Mouse (Mus musculus): ENCODE results near the gene Fnbp1.

Gene Fnbp1

DNA sequence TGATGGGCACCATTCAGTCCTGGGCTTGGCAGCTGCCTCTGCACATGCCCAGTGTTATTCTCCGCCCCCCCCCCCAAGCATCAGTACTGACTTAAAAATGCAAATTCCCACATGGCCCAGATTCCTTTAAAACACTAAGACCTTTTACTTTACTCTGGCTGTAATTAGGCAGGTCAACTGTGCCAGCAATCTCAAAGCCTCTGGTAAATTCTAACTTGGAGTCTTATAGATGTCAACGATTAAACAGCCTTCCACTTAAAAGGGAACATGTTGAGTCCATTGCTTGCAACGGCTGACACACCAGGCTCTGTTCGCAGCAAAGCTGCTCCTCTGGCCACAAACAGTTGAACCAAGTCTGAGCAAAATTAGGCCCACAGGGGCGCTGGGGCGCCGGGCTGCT, 109.8 kb downstream of the Fnbp1 start:
- no peak for DNase-seq (ENCODE audit: low read depth, low spot score)

DNA sequence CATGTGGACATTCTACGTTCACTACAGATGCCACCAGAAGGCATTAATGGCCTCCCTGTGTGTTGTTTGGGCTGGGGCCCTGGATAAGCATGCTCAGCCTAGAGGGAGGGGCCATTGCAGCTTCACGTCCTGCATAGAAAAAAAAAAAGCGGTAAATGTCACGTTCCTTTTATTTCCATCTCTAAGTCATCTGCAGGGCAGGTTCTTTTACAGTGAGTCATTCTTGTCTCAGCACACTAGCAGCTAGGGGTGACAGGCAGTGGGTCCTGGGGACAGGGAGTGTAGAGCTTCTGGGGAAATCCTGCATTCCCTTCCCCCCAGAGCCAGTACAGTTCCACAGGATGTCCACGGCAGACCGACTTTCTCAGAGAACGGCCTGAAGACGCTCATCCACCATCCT, 115.2 kb downstream of the Fnbp1 start:
- no peak for DNase-seq (ENCODE audit: low read depth, low spot score)

DNA sequence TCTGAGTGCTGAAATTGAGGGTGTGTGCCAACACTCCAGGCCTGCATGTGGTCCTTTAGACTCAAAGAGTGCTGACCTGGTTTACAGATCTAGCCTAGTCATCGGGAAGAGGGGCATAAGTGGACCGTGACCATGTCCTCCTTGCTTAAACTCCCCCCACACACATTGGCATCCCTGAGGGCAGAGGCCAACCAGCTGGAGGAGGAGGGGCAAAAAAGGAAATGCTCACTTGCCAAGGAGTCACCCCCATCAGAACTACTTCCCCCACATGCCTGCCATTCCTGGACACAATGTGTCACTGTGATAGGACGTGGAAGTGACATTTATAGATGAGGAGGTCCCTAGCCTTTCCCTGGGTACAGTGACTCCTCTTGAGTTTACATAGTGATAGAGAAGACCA, 116.3 kb downstream of the Fnbp1 start:
- DNase-seq (ENCODE audit: low read depth, low spot score): no peak

DNA sequence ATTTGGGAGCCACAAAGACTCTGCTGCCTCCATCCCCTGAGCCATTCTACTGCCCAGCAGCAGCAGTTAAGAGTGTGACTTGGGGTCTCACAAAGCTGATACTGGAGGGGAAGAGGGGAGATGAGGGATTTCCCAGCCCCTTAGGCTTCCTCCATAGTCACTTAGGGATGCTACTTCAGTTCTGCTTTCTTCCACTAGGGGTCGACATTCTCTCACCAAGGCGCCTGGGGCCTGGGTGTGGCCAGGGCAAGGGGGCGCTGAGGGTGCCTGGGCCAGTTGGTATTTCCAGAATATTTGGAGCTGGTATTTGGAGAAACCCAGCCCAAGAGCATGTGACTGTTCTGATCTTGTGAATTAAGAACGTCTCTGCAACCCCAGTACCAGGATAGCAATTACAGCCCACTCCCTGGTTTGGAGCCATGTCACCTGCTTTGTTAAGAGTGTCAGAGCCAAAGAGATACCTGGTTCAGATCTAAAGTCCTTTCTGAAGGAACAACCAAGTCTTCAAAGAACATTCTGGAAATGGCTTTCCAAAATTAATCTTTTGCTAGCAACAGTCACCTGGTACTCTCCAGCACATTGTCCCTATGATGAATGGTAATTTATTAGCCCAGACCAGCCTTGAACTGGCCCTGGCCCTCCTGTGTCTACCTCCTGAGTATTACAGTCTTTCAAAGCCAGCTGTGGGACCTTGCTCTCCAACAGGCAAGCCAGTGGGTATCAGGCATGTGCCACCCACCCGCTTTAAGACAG, 117.0 kb downstream of the Fnbp1 start:
- peak; percentile 75 for DNase-seq (ENCODE audit: low read depth, low spot score)

DNA sequence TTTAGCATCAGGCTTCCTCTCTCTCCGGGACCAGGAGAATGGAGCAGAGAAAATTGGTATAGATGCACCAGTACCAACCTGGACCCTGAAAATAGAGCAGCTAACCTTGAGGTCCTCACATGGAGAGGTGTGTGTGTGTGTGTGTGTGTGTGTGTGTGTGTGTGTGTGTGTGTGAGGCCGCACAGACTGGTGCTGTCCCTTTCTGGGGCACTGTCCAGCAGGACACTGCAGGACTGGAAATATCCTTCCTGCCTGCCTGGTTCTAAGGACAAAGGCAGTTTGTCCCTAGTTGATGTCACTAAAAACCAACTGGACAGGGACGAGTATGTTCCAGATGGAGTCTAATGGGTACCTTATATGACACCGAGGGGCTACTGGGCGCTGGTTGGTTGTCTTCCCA, 117.9 kb downstream of the Fnbp1 start:
- DNase-seq (ENCODE audit: low read depth, low spot score): no peak

DNA sequence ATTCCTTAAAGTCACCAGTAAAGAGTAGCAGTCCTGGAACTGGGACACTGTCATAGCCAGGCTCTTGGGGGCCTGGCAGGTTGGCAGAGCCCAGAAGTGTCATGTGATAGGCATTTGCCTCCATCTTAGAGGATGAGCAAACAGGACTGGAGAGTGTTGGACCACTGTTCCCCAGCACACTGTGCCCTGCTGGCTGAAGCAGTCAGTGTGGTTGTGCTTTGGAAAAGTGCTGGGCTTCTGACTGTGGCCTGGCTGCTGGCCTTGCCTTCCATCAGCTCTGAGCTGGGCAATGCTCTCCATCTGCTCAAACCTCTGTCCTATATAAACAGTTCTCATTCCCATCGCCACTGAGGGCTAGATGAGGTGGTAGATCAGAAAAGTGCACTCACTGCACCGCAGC, 121.6 kb downstream of the Fnbp1 start:
- no peak for DNase-seq (ENCODE audit: low read depth, low spot score)

DNA sequence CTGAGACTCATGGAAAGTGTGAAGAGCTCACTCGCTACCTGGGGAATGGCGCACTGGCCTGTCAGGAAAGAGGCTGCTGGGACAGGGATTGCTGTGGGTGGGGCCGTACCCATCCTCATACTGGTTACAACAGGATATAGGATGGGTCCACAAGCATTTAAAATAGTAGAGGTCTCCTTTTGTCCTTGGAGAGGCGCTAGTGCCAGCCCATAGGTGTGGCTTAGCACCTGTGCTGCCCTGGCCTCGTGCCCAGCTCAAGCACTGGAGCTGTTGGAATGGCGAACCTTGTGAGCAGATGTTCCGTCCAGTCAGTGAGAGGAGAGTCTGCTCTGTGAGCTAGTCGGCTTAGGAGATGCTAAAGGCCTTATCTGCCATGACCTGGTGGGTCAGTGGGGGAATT, 122.8 kb downstream of the Fnbp1 start:
- no peak for DNase-seq (ENCODE audit: low read depth, low spot score)

DNA sequence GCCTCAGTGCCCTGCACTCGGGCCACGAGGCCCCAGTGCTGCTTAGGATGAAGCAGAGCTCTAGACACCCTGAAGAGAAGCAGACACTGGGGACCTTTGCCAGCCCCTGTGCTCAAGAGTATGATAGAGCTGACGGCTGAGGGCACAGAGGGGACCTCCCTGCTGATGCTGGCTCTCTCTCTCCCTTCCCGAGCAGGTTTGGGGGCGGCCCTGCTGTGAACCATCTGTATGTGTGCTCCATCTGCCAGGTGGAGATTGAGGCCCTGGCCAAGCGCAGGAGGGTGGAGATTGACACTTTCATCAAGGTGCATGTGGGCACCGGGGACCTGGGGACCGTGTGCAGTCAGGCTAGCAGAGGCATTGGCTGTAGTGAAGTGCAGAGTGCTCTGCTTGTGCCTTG, 123.3 kb downstream of the Fnbp1 start:
- no peak for DNase-seq (ENCODE audit: low read depth, low spot score)

DNA sequence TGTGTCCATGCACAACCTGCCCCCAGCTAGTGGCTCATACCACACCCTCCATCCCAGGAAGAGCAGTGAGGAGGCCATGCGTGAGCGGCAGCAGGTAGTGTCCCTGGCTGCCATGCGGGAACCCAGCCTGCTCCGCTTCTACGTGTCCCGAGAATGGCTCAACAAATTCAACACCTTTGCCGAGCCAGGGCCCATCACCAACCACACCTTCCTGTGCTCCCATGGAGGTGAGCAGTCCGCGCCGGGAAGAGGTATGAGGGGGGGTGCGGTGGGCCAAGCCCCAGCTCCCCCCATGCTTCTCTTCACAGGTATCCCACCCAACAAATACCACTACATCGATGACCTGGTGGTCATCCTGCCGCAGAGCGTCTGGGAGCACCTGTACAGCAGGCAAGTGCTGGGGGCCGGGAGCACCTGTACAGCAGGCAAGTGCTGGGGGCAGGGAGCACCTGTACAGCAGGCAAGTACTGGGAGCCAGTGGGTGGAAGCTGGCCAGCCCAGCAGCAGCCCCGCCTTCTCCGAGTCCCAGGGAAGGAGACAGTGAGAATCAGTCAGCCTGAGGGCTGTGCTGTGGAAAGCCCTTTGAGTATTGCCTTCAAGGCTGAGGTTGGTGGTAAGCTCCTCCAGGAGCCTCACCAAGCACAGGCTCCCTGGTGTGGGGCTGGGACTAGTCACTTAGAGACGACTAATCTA, 124.0 kb downstream of the Fnbp1 start:
- DNase-seq (ENCODE audit: low read depth, low spot score): no peak

DNA sequence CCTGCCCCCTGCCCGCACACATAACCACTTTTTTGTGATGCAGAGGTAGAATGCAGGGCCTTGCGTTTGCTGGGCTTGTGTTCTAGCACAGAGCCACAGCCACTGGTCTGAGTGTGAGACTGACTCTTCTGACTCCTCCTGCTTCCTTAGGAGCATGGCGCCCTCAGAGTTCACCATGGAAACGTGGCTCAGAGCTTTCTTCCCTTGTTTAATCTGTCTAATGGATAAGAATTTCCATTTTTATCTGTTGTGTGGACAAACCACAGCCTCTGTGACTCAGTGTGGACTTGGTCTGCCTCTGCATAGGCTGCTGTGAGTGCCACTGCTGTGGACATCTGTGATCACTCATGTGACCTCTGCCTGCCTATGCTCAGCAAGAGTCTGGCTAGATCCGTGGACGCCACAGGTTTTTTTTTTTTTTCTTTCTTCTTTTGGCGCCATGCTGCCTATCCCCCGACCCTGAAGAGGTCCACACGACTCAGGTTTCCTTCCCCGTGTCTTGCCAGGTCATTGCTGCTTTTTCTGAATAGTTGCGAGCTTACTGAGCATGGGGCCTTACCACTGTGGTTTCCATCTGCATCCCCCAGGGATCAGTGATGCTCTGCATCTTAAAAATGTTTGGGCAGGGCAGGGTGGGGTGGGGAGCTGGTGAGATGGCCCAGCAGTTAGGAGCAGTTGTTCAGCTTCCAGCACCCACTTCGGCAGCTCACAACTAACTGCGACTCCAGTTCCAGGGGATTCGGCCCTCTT, 128.3 kb downstream of the Fnbp1 start:
- no peak for DNase-seq (ENCODE audit: low read depth, low spot score)

DNA sequence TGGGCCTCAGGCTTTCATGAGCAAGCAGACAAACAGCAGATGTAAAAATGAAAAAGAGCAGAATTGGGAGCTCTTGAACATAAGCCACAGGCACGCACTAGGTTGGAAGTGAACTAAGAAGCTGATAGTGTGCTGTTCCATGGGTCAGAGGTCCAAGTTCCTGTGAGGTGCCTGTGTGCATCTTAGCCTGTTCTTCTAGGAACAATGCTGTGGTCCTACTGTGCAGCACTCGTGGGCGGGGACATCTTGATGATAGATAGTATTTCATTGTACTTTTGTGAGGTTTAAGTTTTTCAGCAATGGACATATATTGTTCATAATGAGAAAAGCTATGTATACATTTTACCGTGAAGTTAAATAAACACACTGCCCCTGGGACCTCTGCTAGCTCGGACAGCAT, 134.6 kb downstream of the Fnbp1 start:
- DNase-seq (ENCODE audit: low read depth, low spot score): no peak

DNA sequence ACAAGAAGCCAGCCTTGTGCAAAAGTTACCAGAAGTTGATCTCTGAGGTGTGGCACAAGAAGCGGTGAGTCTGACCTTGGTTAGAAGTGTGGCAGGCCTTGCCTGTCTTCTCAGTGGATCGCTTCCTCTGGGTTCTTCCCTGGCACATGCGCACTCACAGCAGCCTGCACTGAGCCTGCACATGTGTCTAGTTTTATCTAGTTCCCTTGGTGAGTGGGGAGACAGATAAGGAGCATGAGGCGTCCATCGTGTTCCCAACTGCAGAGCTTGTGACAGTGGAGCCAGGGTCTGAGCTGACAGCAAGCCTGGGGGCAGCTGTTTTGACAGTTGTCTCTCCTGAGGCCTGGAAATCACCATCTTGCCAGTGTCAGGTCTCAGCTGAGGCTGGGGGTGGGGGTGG, 135.4 kb downstream of the Fnbp1 start:
- no peak for DNase-seq (ENCODE audit: low read depth, low spot score)

DNA sequence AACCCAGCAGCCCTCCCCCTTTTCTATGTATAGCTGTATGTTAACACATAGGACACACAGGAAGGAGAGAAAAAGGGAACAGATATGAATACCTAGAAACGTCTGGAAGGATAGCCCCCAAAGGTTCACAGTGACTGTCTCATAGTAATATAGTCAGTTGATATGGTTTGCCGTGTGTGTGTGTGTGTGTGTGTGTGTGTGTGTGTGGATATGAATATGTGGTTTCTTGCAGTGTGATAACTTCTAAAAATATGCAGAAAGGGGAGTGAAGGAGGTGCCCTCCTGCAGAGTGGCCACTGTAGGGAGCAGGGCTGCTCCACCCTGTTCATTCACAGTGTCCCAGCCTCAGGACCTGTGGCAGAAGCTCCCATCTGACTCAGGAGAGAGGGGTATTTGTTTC, 136.4 kb downstream of the Fnbp1 start:
- DNase-seq (ENCODE audit: low read depth, low spot score): no peak

DNA sequence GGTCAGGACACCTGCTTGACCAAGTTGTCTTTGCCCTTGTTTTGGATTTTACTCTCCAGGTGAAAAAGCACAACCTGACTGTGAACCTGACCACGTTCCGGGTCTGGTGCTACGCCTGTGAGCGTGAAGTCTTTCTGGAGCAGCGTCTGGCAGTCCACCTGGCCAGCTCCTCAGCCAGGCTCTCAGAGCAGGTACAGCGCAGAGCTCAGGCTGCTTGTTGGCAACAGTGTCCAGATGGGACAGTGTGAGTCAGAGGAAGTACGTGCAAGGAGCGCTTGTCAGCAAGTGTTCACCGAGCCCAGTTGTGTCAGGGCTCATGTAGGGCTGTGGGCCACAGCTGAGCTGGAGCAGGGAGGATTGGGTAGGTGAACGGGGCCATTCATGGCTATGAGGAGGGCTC, 139.0 kb downstream of the Fnbp1 start:
- DNase-seq (ENCODE audit: low read depth, low spot score): no peak

DNA sequence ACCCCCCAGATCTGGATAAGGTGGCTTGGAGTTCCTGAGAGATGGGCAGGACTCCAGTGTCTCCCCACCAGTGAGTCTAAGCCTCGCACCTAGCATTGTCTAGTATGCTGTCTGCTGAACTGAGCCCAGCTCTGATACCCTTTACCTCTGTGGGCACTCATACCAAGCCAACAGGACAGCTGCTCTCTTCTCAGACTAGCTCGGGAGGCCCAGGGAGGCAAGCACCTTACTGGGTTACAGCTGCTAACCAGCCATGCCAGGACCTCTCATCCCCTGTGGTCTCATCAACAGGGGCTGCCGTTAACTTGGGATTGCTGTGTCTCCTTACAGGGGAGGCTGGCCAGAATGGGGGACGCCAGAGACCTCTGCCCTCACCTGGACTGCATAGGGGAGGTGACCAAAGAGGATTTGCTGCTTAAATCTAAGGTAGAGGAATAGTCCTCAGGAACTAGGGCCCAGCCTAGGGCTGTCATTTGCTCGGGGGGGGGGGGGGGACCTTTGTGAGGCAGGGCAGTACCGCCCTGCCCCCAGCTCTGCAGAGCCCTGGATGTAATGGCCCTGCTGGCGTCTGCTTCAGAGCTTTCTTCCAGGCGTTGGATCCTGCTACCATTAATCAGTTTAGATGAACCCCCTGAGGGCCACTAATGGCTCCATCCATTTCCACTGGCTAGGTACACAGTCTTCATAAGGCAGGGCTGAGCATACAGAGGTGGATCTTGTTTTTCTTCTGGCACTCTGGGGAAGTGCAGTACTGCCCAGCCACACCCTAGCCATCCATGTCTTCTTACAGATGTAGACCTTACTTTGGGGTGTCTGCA, 143.2 kb downstream of the Fnbp1 start:
- no peak for DNase-seq (ENCODE audit: low read depth, low spot score)

DNA sequence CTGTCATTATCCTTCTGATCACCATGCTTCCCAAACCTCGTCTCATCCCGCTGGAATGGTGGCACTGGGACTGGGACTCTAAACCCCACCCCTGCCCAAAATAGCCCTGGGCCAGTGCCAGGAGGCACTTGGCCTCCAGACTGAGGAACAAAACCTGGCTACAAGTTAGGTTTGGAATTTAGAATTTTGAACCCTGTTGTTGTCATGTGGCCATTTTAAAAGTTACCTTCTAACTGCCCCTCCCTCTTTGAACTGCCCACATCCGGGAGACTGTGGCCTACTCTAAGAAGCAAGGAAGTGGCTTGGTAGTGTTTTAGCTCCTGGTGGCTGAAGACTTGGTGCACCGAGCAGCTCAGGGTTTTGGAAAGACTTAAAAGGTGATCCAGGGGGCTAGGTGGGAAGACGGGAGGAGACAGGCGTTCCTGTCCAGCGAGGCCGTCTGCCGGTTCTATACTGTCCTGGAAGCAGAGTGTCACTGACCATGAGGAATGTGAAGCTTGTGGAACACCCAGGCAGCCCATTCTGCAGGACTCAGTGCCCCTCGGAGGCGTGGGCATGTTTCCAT, 146.3 kb downstream of the Fnbp1 start:
- no peak for DNase-seq (ENCODE audit: low read depth, low spot score)

DNA sequence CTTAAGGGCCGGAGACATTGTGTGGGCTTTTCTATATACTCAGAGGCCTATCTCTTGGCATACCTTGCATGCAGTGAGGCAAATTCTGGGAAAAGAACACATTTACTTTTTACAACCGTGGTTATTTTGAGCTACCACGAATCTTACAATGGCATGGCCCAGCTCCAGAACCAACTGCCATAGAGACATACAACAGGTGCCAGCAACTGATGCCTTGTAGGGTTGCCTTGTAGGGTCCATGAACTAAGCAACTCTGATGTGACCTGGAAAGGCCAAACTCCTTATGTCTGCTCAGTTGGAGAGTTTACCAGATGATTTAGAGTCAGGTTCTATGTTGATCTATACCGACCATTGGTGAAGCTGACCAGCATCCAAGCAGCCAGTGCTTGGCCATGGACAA, 147.0 kb downstream of the Fnbp1 start:
- no peak for DNase-seq (ENCODE audit: low read depth, low spot score)

DNA sequence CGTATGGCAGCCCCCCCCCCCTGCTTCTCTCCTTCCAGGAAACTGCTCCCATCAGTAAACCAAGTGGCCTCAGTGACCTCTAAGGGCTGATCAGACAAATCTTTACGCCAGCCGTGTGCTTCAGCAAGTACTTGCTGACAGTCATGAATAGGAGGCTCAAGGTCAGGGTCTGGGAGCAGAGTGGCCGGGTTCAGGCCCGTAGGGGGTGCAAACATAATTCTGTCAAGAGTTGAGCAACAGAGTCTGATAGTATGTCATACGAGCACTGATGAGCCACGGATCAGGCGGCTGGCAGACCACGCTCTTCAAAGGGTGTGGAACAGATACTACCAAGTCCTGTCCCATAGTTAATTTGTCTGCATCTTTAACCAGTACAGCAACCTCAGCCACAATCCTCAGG, 151.6 kb downstream of the Fnbp1 start:
- DNase-seq (ENCODE audit: low read depth, low spot score): peak; percentile 39

DNA sequence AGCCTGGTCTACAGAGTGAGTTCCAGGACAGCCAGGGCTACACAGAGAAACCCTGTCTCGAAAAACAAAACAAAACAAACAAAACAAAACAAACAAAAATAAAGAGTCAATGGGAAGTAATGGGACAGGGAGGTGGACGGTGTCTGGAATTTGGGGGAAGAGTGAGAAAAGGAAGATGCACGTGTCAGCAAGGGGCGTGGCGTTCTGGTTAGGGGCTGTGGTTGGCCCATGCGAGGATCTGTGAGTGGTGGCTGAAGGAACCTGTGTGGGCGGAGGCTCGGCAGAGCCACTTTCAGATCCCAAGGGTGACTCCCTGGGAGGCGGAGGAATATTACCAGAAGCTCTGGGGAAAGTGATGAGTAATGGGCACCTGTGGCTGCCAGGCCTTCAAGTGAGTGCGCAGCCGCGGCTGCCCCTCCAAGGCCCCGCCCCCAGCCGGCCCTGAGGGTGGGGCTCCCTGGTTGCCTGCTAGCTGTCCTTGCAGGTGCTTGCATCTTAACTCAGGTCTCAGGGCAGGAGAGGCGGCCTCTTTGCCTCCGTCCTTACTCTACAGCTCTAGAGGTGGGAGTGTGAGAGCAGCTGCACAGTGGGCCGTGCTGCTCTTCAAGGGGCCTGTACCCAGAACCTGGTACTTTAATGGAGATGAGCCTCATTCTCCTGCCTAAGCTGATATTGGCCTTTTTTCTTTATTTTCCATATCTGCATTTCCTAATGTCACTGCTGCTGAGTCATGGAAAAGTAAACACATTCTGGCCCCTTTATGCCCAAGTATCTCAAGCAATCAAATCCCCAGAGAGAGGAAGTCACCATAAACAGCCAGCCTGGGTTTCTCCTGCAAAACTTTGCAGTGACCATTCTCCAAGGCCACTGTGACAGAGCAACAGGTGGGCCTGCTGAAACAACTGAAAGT, 156.4 kb downstream of the Fnbp1 start:
- DNase-seq (ENCODE audit: low read depth, low spot score): peak; percentile 97

DNA sequence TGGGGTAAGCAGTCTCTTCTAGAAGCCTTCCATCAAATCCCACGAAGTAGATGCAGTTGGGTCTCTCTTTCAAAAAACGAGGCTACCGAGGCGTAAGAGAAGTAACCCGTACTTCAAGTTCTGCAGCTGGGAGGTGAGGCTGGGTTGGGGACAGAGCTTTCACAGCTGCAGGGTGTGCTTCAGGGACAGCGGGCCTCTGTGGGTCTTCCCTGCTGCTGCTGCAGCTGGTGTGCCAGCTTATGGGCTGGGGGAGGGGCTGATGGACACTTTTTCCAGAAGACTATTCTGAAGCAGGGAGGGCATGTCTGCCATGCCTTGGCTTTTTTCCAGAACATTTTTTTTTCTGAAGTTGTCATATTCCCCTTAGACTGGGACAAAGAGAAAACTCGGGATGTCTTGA, 158.8 kb downstream of the Fnbp1 start:
- no peak for DNase-seq (ENCODE audit: low read depth, low spot score)
